Mouse (Mus musculus) 416B (cell line): ENCODE results near the gene Sesn3.
A peak's percentile ranks its signal among the peaks of the same experiment; 100 is the strongest.
"Not testable (repeated sequence)": the region's sequence is repeated elsewhere in the genome, so short reads cannot be mapped to it uniquely, and the experiment has no call there.

Experiments used
- DNase-seq: peaks from one replicate; pipeline ENCODE4 v3.0.0; 2011; ENCODE audit warnings: low read depth

Gene Sesn3

DNA sequence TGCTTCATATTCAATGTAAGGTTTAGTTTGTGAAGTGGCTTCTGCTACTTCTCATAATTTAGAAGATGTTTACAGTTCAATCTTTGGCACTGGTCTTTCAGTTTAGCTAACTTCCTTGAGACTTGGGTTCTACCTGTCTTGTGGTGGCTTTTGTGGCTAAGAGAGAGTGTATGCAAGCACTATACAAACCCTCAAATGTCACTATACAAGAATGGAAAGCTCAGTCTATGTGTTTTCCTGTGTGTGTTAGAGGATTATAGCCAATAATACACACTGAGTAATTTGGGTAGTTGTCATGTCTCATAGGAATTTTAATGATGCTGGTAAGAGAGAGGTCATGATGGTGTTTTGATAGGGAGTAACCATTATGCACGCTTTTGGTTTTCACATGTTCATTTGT lies 5.8 kb downstream of the Sesn3 start:
- DNase-seq = peak; percentile 10

DNA sequence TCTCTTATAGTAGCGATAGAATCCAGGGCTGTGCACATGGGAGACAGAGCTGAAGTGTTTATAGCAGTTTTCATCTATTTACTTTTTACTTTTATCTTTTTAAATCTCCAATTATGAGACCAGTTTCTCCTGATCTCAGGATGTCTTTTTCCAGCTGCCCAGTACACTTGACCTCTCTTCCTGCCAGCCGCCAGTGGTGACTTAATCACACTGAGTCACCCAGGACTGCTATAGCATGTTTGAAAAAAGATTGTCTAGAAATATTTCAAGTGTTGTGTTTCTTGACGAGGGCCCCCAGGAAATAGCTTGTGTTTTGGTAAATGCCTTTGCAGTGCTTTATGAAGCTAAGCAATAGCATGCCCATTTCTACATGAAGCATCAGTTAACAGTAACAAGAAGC lies 10.2 kb downstream of the Sesn3 start:
- DNase-seq = peak; percentile 70

DNA sequence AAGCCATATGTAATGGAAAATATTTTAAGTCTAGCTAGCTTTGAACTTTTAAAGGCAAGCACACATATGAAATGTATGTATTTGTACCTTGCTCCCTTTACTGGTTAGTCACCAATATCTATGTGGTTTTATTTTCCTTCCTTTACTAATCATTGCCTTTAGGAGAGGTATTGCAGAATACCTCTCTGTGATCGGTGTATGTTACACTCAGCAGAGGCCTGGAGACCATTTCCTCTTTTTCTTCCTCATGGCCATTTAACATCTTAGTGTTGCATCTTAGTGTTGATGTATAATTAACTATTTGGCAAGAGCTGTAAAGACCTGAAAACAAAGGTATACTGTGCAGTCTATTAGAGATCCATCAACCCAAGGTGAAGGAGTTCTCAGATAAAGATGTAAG lies 12.4 kb downstream of the Sesn3 start:
- peak; percentile 58 for DNase-seq

DNA sequence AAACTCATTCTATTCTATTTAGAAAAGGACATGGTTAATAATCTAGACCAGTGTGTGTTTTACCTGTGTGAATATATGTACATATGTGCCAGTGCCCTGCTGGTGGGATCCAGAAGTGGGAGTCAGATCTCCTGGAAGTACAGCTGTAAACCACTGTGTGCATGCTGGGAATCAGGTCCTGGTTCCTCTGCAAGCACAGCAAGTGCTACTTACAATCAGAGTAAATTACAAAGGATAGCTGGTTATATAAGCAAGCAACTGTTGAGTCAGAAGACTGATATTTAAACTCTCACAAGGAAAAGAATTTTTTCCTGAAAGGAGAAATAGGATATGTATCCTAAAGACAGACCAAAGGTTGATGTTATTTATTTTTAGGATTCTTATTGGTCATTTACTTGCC lies 13.6 kb downstream of the Sesn3 start:
- no peak for DNase-seq

DNA sequence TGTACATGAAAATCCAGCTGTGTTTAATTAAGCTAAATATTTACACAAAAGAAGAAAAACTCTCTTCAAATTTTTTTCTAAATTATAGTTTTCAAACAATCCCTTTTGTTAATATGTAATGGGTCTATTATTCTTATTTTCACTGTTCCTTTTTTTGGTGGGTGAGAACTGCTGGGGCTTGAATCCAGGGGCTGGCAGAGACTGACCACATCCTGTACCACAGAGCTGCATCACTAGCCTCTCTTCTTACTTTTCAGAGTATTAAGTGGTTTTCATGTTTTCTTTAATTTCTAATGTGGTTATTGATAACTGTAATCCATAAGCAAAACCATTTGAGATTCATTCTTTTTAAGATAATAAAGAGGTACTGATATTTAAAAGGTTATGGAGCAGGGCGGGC lies 19.0 kb downstream of the Sesn3 start:
- peak; percentile 63 for DNase-seq

DNA sequence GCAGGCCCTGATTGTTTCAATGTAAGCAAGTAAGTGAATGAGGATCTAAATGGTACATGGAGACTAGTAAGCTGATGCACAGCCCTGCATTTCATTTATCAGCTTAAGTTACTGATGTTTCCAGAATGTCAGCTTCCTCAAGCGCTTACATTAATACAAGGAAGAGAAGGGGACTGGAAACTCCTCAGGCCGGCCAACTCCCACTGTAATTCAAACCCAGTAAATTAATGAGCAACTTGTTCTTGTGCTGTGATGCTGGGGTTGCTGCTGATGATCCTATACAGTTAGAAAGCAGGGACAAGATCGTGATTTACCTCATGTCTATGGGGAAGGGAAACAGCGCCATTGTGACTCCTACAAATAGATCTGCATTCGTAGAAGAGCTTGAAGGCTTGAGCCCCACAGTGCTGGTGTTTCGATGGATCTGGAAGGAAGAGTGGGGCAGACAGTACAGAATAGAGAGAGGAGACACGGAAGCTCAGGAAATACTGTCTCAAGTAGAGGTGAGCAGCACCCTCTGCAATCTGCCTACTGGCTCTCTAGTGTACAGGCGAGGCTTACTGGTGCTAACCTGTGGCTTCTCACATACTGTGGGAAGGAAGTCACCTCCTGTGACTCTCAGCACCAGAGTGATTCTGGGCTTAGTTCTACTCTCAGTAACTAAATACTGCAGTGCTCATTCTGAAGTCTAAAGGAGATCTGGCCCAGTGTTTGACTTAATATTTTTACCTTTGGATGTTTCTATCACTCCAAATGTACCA lies 21.0 kb downstream of the Sesn3 start:
- no peak for DNase-seq

DNA sequence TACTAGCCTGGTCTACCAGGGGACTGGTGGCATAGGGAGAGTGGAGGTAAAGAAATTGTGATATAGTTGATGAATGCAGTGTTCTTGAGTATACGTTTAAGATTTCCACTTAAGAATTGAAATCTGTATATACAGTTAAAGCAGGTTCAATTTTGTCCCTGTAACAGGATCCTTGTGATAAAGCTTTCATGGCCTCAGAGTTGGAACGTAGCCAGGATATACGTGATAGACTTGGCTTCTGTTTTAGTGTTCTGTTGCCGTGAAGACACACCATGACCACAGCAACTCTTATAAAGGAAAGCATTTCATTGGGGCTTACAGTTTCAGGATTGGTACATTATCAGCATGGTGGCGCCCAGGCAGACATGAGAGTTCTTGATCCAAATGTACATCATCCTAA lies 22.3 kb downstream of the Sesn3 start:
- DNase-seq = peak; percentile 15

DNA sequence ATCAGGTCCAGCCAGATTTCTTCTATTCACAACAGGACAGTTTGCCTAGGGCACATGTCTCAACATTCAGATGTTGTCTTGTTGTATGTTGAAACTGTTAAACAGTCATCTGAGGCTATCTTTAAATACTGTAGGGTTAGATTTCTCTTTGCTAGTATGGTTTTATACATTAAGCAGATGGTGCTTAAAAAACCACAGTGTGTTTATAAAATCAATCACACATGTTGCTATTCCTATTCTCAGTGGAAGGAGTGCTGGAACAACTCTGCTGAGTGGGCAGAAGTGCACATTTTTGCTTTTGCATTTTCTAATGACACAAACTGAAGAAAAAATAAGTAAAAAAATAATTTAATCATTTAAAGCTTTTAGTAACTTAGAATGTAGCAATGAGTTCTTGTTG lies 25.0 kb downstream of the Sesn3 start:
- DNase-seq = no peak

DNA sequence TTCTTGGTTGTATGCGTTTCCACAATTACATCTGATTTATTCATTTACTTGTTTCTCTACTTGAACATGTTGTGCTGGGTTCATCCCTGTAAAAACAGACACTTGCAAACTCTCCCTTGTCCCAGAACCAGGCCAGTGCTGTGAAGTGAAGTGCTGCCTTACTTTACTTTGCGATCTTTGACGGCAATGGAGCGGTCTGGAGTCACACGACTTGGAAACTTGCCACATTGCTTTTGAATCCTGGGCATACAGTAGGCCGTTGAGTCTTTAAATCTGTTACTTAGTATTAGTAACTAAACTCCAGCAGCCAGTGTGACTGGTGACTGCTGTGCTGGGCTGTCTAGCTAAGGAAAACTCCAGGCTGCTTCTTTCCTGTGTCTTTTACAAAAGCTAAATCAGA lies 25.9 kb downstream of the Sesn3 start:
- DNase-seq = no peak

DNA sequence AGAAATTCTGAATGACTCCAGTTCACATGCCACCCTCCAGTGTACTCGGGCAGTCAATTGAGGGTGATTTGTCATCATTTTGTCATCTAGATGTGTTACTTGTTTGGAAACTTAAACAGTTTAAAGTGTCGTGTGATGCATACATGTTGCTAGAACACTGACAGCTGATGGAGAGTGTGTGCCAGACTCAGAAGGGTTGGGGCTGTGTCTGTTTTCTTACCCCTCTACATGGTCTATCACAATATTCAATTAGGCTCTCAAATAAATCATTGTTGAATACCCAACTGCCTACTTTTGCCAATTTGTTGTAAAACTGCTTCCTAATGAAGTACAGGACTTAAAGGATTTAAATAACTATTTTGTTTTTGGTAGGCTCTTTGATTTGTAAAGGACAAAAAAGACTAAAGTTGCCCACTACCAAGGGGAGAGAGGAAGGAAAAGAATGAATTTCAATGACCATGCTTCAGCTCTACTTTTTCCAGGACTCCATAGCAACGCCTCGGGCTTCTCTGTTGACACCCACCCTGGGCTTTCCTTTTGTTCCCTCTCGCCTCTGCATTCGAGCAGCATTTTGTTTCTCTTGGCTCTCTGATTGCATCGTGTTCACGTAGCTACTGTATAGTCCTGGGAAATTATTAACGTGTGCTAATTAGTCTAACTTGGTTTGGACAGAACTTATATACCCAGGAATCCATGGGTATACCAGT lies 29.5 kb downstream of the Sesn3 start:
- DNase-seq = no peak

DNA sequence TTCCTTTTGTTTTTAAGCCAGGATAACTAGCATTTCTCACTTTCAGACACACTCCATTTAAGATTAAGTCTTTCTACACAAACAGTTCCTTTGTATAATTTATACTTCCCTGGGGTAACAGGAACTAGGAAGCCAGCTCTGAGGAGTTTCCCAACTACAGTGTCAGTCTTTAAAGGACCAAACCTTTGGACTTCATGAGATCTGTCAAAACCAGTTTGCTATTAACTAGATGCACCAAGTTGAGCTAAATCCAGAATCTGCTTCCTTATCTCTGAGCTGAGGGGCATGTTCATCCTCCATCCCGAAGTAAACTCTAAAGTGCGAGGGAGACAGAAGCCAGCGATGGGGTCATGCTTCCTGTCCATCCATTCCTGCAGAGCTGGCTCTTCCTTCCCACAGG lies 32.5 kb downstream of the Sesn3 start:
- DNase-seq = no peak

DNA sequence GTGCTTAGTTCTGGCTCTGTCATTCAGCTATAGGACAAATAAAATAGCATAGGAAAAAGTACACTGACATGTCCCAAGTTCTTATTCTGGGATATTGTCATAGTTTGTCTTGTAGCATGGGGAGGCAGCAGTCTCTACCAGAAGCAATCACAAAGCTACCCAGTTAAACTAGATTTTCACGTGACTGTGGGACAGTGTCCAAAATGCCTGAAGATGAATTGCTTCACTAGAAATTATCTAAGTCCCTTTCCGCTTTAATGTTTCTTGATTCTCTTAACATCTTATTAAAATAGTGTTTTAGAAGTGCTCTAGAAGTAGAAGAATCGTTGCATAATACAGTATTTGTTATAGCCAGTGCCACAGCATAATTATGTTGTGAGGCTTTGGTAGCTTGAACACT lies 39.1 kb downstream of the Sesn3 start:
- no peak for DNase-seq

DNA sequence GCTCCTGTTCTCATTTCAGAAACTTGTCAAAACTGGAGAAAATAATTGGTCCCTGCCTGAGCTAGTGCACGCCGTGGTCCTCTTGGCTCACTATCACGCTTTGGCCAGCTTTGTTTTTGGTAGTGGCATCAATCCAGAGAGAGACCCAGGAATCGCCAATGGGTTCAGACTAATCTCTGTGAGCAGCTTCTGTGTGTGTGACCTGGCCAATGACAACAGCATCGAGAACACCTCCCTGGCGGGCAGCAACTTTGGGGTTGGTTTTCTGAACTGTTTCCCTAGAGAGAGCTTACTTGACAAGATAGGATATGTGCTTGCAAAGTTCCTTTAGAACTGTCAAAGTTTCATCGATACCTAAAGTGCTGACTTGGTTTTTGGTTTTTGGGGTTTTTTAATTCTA lies 39.6 kb downstream of the Sesn3 start:
- DNase-seq = no peak

DNA sequence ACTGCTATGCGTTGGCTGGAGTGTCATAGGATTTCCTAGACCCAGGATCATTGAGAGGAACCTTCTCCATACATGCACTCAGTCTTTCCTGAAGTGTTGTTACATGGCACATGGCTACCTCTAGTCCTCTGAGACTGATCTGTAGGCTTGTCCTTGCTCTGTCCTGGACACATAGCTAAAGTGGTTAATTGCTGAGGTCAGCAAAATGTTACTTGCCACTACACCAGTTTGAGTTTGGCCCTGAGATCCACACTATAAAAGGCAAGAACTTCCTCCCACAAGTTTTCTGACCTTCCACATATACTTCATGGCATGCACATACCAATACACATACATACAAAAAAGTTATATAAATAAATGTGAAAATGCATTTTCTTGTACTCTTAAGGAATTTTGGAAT lies 41.8 kb downstream of the Sesn3 start:
- no peak for DNase-seq

DNA sequence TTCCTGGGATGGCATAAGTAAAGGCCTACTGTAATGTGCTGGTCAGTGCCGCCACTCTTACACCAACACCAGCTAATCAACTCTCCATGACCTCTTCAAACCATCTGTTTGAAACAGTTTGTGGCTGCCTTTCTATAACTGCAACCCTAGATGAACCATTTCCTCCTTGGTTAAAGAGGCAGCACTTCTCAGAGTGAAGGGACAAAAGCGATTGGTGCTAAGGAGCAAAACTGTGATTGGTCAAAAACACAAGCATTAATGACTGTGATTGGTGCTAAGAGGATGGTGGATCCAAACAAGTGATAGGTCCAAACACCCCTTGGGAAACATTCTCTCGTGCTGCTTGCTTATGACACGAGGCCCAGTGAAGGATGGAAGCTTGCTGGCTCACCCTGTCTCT lies 61.0 kb downstream of the Sesn3 start:
- DNase-seq = peak; percentile 51

DNA sequence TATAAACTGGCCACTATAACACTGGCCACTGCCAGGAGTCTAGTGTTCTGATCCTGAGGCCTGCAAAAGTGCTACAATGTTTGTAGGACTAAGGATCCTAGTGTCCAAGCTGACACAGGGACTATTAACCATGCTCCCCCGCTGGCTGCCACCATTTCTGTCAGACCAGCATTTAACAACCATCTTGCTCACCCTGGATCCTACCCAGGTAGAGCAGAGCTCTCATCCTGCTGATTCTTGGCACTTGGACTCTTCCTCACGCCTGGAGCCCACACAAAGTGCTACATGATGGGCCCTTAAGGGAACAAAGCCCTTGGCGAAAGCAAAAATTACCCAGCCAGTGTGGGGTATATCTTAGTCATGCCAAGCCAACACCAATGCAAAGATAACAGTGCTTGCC lies 62.0 kb downstream of the Sesn3 start:
- DNase-seq = no peak

DNA sequence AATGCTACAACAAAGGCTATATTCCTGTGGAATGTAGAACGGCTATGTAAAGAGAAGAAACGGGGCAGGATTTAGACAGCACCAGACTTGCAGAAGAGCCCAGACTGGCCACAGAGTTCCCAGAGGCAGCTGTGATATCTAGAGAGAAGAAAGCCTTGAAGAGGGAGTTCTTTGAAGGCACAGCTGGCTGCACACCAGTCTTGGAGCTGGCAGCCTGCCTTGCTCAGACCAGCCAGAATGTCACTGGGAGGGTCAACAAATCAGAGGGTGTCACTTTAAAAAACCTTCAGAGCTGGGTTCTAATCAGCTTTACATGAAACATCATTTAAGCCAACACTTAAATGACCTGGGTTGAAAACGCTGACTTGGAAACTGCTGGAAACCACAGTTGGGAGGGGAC lies 63.8 kb downstream of the Sesn3 start:
- DNase-seq = no peak

DNA sequence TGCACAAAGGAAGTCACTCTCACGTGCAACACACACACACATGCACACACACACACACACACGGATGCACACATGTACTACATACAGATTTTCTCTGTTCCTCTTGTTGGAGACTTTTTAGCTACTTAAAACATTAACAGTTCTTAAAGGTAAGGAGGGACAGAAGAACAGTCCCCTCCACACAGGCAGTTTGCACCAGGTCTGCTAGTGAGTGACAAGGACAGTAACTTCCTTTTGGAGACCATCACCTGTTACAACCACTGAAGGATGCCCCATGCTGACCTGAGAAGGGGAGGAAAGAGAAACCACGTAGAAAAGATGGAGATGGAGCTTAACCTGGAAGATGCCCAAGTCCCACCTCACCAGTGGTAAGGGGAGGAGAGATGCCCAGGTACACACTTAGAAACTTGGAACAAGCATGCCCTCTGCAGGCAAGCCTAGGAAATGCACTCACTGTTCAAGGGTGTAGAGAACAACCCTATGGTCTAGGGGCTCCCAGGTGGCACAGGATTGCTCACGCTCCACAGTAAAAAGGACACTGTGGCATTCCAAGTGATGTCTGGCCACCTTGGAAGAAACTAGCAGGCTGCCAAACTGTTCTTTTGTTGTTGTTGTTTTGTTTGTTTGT lies 67.3 kb downstream of the Sesn3 start:
- peak; percentile 71 for DNase-seq

DNA sequence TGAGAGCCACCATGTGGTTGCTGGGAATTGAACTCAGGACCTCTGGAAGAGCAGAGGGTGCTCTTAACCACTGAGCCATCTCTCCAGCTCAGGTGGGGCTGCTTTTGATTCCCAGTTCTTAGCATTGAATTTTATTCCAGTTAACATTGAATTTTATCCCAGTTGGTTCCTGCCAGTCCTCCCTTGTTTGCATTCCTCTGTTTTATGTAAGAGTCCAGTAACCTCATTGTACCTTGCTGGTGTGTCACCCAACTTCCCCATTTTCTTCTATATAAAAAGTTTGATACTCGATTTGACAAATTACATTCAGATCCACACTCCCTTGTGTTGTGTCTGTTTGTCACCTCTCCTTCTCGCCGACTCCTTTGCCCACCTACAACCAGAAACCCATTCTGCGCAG lies 71.0 kb downstream of the Sesn3 start:
- DNase-seq = not testable (repeated sequence)

DNA sequence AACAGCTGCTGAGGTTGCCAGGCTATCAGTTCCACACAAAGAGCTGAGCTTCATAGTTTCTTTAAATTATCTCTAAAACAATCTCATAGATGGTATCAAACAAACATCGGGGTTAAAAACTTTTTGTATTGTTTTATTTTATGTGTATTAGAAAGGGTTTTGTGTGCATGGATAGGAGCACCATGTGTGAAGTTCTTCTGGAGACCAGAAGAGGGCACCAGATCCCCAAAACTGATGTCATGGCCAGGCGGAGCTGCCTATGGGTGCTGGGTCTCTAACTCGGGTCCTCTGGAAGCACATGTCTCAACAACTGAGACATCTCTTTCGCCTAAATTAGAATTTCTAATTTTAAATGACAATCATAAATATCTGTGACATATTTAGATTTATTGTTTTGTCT lies 73.5 kb downstream of the Sesn3 start:
- DNase-seq = peak; percentile 64

DNA sequence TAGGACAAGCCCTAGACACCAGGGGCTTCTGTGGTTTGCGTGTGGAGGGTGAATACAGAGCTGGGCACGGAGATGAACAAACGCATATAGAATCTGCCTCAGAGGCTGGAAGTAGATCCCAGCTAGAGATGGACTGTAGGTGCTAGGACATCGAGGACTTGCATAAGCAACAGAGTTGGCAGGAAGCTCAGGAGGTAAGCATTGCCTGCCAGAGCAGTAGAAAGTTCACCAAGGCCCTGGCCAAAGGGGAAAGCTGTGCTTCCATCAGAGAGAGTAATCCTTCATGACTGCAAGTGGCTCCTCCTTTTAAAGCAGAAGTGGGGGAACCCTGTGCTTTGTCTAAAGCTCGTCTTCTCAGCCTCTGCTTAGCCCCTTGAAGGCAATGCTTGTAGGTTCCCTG lies 74.5 kb downstream of the Sesn3 start:
- DNase-seq = no peak

DNA sequence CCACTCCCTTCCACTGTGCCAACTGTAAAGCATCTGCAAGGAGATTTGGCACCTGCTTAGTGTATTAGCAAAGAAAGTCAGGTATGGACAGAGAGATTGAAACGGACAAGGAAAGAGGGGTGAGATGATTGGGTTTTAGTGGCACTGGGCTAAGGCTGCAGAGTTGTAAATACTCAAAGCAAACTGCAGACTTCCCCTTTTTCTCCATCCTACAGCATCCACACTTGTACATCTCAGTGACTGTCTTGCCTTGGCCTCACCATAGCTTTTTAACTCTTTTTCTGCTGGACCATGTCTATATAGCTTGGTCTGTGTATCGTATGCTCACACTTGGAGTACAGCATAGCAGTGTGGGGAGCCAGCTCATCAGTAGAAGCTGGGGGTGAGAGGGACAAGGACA lies 75.9 kb downstream of the Sesn3 start:
- DNase-seq = peak; percentile 29

DNA sequence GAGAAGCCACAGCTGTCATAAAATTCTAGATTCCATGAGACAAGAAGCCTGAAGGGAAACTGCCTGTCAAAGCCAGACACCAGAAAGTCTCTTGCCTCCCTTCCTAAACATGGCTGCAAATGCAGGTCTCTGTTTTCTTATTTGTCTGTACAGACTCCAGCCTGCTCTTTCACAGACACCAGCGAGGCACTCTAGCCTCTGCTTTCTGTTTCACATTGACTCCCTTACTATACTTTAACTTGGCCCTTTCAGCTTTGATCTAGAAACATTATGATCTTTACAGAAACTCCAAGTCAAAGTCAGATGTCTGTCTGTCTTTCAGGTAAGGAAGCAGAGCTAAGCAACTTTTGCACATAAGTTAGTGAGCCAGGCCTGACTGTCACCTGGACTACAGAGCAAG lies 77.5 kb downstream of the Sesn3 start:
- DNase-seq = no peak

DNA sequence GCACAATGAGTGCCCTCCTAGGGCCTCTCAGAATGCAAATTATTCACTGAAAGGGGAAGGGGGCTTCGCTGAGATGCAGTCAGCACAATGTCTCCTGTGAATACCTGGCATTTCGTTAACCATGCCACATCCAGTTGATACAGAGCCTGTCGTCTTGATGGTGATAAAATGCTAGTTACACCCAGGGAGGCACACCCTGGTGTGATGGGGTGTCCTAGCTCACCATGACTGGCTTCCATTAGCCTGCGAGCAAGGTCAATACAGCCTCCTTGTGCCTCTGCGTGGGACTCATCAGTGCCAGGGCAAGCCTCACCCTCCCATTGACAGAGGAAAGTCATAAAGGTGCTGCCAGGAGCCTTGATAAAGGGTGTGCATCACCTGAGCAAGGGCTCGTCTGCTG lies 80.0 kb downstream of the Sesn3 start:
- no peak for DNase-seq
